Mouse (Mus musculus): ENCODE data around the gene Hcar2.

The Hcar2 gene

DNA sequence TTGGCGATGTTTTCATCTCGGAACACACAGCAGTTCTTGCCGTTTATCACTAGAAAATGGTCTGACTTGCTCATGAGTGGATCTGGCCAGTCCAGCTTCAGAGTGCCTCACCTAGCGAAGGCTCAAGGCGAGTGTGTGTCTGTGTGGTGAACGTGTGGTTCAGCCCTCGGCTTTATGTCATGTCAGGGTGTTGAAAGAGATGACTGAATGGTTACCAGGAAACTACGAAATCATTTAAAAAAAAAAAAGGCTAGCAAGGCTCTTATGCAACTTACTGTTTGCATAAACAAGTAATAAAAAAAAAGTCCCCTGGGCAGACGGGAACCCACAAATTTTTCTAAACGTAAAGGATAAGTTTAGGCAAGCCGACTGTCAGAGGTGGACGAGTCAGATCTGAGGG is at the start of gene Hcar2:
Gene Hcar2, minus strand, starts transcription at position 135 of the 400 bp plus-strand sequence.
- DNase-seq (ENCODE audit: low spot score in 2 of 2) = no peak

GRCm38 (mm10) chr5:123914852-123915251 is 49.6 kb upstream of the Hcar2 start:
- no peak for DNase-seq (ENCODE audit: low spot score in 2 of 2)

DNA sequence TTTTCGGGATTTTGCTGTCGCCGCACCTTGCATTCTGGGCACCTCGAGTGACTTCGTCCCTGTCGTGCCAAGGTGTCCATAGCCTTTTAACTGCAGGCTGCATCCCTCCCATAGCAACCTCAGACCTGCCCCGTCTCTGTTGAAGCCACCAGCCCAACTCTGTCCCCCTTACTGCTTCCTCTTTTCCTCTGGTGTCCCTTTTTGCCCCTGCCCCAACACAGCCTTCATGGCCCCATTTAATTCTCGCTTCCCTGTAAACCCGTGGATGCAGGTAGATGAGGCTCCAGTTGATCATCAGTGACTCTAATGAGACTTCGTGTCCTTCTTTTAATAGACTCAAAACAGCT is 42.3 kb upstream of the Hcar2 start:
- DNase-seq (ENCODE audit: low spot score in 2 of 2) = no peak

GRCm38 (mm10) chr5:123906976-123907630 is 41.8 kb upstream of the Hcar2 start, which contains the start of gene Denr:
Denr (plus strand) TSS chr5:123907175.
- peak; percentile 99 to 100 for DNase-seq (ENCODE audit: low spot score in 2 of 2)

GRCm38 (mm10) chr5:123906146-123906975 is 41.1 kb upstream of the Hcar2 start:
- no peak for DNase-seq (ENCODE audit: low spot score in 2 of 2)

- no peak for DNase-seq (ENCODE audit: low spot score in 2 of 2)
Measured at GRCm38 (mm10) chr5:123904059-123904672, 38.9 kb upstream of the Hcar2 start.

DNA sequence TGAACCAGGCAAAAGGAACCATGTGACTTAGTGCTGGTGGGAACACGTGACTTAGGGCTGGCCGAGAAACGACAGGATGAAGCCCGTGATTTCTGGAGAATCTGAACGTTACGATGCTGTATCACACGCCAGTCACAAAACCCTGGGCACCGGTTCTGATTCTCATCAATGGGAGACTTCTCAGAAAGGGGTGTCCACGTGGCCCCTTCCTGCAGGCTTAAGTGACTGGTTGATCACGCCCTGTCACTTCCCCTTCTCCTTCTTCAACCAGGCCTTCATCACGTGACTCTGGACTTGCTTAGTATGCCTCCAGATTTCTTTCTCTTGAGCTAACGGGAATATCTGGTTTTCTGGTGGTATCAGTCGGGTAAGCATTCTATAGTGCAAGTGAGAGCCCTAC is 32.1 kb upstream of the Hcar2 start:
- DNase-seq (ENCODE audit: low spot score in 2 of 2) = no peak

GRCm38 (mm10) chr5:123896395-123896794 is 31.1 kb upstream of the Hcar2 start:
- DNase-seq (ENCODE audit: low spot score in 2 of 2) = no peak

GRCm38 (mm10) chr5:123893520-123893919 is 28.2 kb upstream of the Hcar2 start:
- no peak for DNase-seq (ENCODE audit: low spot score in 2 of 2)

GRCm38 (mm10) chr5:123891669-123892068 is 26.4 kb upstream of the Hcar2 start:
- peak in 1 of 2 experiments; percentile 61 for DNase-seq (ENCODE audit: low spot score in 2 of 2)

- DNase-seq (ENCODE audit: low spot score in 2 of 2) = no peak
Measured at GRCm38 (mm10) chr5:123890987-123891386, 25.7 kb upstream of the Hcar2 start.

DNA sequence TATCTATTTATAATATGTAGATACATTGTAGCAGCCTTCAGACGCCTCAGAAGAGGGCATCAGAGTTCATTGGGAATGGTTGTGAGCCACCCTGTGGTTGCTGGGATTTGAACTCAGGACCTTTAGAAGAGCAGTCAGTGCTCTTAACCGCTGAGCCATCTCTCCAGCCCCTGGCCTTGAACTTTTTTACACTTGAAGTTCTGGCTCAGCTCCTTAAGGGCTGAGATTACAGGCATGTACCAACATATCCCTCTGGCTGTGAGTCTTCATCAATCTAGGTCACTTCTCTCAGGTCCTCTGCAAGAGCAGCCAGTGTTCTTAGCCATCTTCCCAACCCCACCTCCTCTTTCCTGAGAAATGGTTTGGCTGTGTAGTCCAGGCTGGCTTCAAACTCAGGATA is 25.0 kb upstream of the Hcar2 start:
- DNase-seq (ENCODE audit: low spot score in 2 of 2) = no peak

DNA sequence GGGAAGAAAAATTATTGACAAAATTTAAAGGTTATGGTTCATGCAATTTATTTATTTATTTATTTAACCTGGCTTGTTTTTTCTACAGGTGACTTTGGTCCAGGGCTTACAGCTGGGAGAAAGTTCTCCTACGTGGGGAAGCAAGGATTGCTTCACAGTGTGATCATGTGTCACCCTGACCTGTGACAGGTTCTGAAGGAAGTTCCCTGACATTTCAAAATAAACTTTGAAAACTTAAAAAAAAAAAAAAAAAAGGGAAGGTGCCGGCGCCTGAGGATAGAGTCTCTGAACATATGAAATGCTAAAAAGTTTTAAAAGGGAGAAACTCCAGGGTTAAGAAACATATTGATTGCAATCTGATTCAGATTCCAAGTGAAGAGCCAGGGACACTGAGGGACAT is 21.1 kb upstream of the Hcar2 start:
- DNase-seq (ENCODE audit: low spot score in 2 of 2) = no peak

DNA sequence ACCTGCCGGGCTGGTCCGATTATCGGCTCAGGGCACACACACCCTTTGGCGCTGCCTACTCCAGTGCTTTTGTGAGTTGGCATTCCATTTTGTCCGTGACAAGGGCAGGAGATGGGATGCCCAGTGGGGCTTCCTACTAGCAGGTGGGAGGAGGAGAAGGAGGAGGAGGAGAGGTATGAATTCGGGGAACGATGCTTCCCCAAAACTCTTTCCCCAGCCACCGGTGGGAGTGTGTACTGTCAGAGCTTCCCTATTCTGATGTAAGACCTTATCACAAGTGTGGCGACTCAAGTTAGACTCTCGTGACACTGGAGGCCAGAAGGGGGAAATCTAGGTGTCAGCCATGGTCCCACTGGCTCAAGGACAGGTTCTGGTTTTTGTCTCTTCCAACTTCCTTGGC is 19.0 kb upstream of the Hcar2 start:
- no peak for DNase-seq (ENCODE audit: low spot score in 2 of 2)

GRCm38 (mm10) chr5:123883891-123884290 is 18.6 kb upstream of the Hcar2 start:
- DNase-seq (ENCODE audit: low spot score in 2 of 2) = no peak

- no peak for DNase-seq (ENCODE audit: low spot score in 2 of 2)
Measured at GRCm38 (mm10) chr5:123880778-123881177, 15.5 kb upstream of the Hcar2 start.

- DNase-seq (ENCODE audit: low spot score in 2 of 2) = no peak
Measured at GRCm38 (mm10) chr5:123879928-123880327, 14.6 kb upstream of the Hcar2 start, which contains the start of gene Hcar1. Hcar1 (minus strand) TSS chr5:123880020.

- DNase-seq (ENCODE audit: low spot score in 2 of 2) = no peak
Measured at GRCm38 (mm10) chr5:123878056-123878455, 12.8 kb upstream of the Hcar2 start.

DNA sequence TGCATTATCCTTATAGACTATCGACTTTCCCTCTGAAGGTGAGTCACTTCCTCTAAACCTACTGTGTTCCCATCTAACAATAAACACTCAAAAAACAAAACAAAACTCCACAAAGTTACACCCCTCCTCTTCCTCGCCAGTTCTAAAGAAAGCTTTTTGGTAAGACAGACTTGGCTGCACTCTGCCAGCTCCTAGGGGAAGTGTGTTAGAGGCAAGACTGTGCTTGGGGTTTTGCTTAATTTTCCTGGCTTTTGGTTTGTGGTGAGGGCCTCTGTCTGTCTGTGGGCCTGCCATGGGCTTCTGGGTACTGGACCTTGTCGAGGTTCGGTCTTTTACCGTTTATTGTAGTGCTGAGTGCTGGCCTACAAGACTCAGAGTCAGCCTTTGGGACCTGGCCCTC is 8.9 kb upstream of the Hcar2 start:
- DNase-seq (ENCODE audit: low spot score in 2 of 2) = no peak

- no peak for DNase-seq (ENCODE audit: low spot score in 2 of 2)
Measured at GRCm38 (mm10) chr5:123869615-123870014, 4.3 kb upstream of the Hcar2 start.

GRCm38 (mm10) chr5:123866457-123866856 is 1.2 kb upstream of the Hcar2 start:
- no peak for DNase-seq (ENCODE audit: low spot score in 2 of 2)

DNA sequence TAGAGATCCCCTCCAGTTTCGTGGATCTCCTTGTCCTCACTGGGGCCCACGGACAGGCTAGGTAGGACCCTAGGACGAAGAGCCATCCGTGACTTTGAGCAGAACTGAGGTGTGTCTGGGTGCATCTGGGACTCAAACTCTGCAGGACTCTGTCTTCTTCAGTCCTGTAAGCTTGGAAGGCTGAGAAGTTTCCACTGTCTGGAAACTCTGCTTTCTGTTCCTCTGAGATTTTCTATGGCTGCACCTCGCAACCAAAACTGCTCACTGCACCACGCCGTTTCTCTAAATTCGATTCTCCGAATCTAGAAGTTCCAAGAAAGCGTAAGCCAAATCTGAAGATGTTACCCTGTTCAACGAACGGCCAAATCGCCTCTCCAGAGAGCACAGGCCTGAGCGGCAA is 1.4 kb downstream of the Hcar2 start:
- DNase-seq (ENCODE audit: low spot score in 2 of 2) = no peak

Measured in spleen, postnatal 10 days (tissue).